Comparison of ENCODE assay signal across 9 mouse cellular contexts in the genomic region with DNA sequence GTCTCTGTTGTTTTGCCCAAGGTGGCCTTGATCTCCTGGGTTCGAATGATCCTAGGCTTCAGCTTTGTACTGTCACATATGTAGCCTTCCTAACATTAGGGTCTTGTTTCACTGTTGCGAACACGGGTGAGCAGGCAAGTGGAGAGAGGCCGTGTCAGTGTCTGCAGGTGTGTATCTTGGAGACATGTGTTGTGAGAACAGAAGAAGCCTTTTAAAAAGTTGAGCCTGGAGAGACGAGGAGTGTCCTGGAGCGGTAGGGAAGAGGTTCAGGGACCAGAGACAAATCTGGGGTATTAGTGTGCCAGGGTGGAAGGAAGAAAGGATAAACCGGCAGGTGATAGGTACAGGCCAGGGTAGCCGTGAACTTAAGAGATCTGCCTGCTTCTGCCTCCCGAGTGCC. TPM values are rescaled to one million over a fixed set of nuclear protein-coding genes. Genes with fewer than 3 reads are reported as not detected.
DNase-seq lines count a peak whose midpoint lies in the region; ATAC-seq and TF ChIP-seq lines count a peak whose summit lies in the region.
"Had no signal": no experiment of that assay in that cellular context is flagged by ENCODE, and none has a peak within 500 bp of the region (broad histone marks: within the 10 kb centered on the region; RNA-seq: fewer than 3 reads in every experiment).

No protein-coding gene starts in this region.

- H3K4me2 ChIP-seq in forebrain, embryonic 13.5 days = peak overlapping the region; percentile 92
- peak overlapping the region; percentile 92 for H3K4me2 ChIP-seq in limb, embryonic 14.5 days (replicated peaks; ENCODE audit: low read depth, low read length, severe bottlenecking)
- H3K4me2 ChIP-seq in stomach, postnatal 0 days (replicated peaks; ENCODE audit: low read depth) = peak overlapping the region; percentile 90

- ATAC-seq in forebrain, embryonic 13.5 days = no peak
- no peak for ATAC-seq in limb, embryonic 14.5 days (ENCODE audit: low FRiP score, low read depth)
- ATAC-seq in stomach, postnatal 0 days (ENCODE audit: low FRiP score, low TSS enrichment) = no peak

- 87% methylated on average over 9 of the region's 9 CpGs for WGBS in forebrain, embryonic 13.5 days
- WGBS in limb, embryonic 14.5 days = 81% methylated on average over 9 of the region's 9 CpGs
- WGBS in stomach, postnatal 0 days = 77% methylated on average over 9 of the region's 9 CpGs

- H3K9me3 ChIP-seq in forebrain, embryonic 13.5 days (replicated peaks) = no peaks in the 10 kb centered on the region
- H3K9me3 ChIP-seq in limb, embryonic 14.5 days (ENCODE audit: control insufficient read depth, low read length) = no peaks in the 10 kb centered on the region
- no peaks in the 10 kb centered on the region for H3K9me3 ChIP-seq in stomach, postnatal 0 days (ENCODE audit: control insufficient read depth, low read length)

- H3K27me3 ChIP-seq in forebrain, embryonic 13.5 days = no peaks in the 10 kb centered on the region
- no peaks in the 10 kb centered on the region for H3K27me3 ChIP-seq in limb, embryonic 14.5 days (ENCODE audit: control insufficient read depth, insufficient read depth, low read length)
- no peaks in the 10 kb centered on the region for H3K27me3 ChIP-seq in stomach, postnatal 0 days (ENCODE audit: control insufficient read depth, insufficient read depth, low read length)

- no peak overlapping the region for H3K27ac ChIP-seq in bone marrow macrophage, adult 2 months (ENCODE audit: insufficient read depth, low read depth, low read length)
- no peak overlapping the region for H3K27ac ChIP-seq in forebrain, embryonic 13.5 days
- no peak overlapping the region for H3K27ac ChIP-seq in limb, embryonic 14.5 days (replicated peaks; ENCODE audit: low read depth, low read length)
- H3K27ac ChIP-seq in stomach, postnatal 0 days (replicated peaks) = no peak overlapping the region

- H3K4me3 ChIP-seq in bone marrow macrophage, adult 2 months (ENCODE audit: insufficient read depth, low read length) = peak overlapping the region; percentile 70
- peak overlapping the region; percentile 70 for H3K4me3 ChIP-seq in forebrain, embryonic 13.5 days
- peak overlapping the region; percentile 69 for H3K4me3 ChIP-seq in limb, embryonic 14.5 days (replicated peaks; ENCODE audit: low read length)
- peak overlapping the region; percentile 58 for H3K4me3 ChIP-seq in stomach, postnatal 0 days (ENCODE audit: low read depth, low read length)

- H3K4me1 ChIP-seq in bone marrow macrophage, adult 2 months (ENCODE audit: control insufficient read depth, insufficient read depth, low read length) = peaks cover 8% of the 10 kb centered on the region
- H3K4me1 ChIP-seq in forebrain, embryonic 13.5 days = peaks cover 34% of the 10 kb centered on the region
- H3K4me1 ChIP-seq in limb, embryonic 14.5 days (ENCODE audit: control insufficient read depth, insufficient read depth, low read length) = peaks cover 21% of the 10 kb centered on the region
- peaks cover 4% of the 10 kb centered on the region; the same call in 1 of the 2 replicates for H3K4me1 ChIP-seq in stomach, postnatal 0 days (replicated peaks; ENCODE audit: control insufficient read depth, insufficient read depth)

- peak; percentile 3 for DNase-seq in kidney, postnatal 10 days
- no peak for DNase-seq in kidney, adult 11 months
- DNase-seq in limb, embryonic 14.5 days (ENCODE audit: low spot score) = no peak
- DNase-seq in stomach, postnatal 0 days (ENCODE audit: low spot score) = no peak
- no peak for DNase-seq in adipocyte (ENCODE audit: low spot score)
- DNase-seq in retina, embryonic 14.5 days (ENCODE audit: low spot score) = no peak

- peaks cover 37% of the 10 kb centered on the region for H3K36me3 ChIP-seq in forebrain, embryonic 13.5 days (ENCODE audit: poor library complexity, severe bottlenecking)
- peaks cover 22% of the 10 kb centered on the region for H3K36me3 ChIP-seq in limb, embryonic 14.5 days (ENCODE audit: control insufficient read depth, insufficient read depth, low read length)
- peaks cover 7% of the 10 kb centered on the region; the same call in 1 of the 2 replicates for H3K36me3 ChIP-seq in stomach, postnatal 0 days (ENCODE audit: control insufficient read depth, insufficient read depth, low read length)

- TF ChIP-seq POLR2A in bone marrow macrophage, adult 2 months (IDR thresholded peaks at IDR 0.05; ENCODE audit: borderline replicate concordance, low read depth, low read length) = no peak
- no peak for TF ChIP-seq POLR2A in limb, embryonic 14.5 days (IDR thresholded peaks at IDR 0.05; ENCODE audit: borderline replicate concordance, extremely low read depth, insufficient read depth, insufficient read length)

- TF ChIP-seq EP300 in stomach, postnatal 0 days (optimal IDR thresholded peaks at IDR 0.05) = no peak

- no peak for TF ChIP-seq CTCF in bone marrow macrophage, adult 2 months (IDR thresholded peaks at IDR 0.05; ENCODE audit: low read depth, low read length)
- TF ChIP-seq CTCF in stomach, postnatal 0 days (IDR thresholded peaks at IDR 0.05; ENCODE audit: low read depth) = no peak

- peak overlapping the region; percentile 68 for H3K9ac ChIP-seq in forebrain, embryonic 13.5 days
- H3K9ac ChIP-seq in limb, embryonic 14.5 days (ENCODE audit: low read depth, low read length, severe bottlenecking) = peak overlapping the region; percentile 65
- peak overlapping the region; percentile 71 for H3K9ac ChIP-seq in stomach, postnatal 0 days (ENCODE audit: low read length)

RNA-seq across cellular contexts. Expression of gene Parp3, which starts 1.4 kb away (rescaled TPM):
- polyA plus RNA-seq in bone marrow macrophage, adult 2 months (2012; ENCODE audit: insufficient read depth, insufficient read length, missing spikeins) = 21.0 and 22.0 TPM in 2 replicates
- polyA plus RNA-seq in forebrain, embryonic 13.5 days (2015; fragmentation: Nextera tagmentation; extraction: Ambion mirVana) = 0.23 and 0.70 TPM in 2 replicates
- 9.0 and 9.2 TPM in 2 replicates for polyA plus RNA-seq in limb, embryonic 14.5 days (2012; rRNA removed)
- 3.4 and 4.3 TPM in 2 replicates for polyA plus RNA-seq in limb, embryonic 14.5 days (2014; fragmentation: Nextera tagmentation; extraction: Ambion mirVana)
- 5.8 TPM in 2 replicates for polyA plus RNA-seq in stomach, postnatal 0 days (2015; fragmentation: Nextera tagmentation; extraction: Ambion mirVana)

RNA-seq across cellular contexts. Expression of gene Rrp9, which starts 2.3 kb away (rescaled TPM):
- polyA plus RNA-seq in bone marrow macrophage, adult 2 months (2012; ENCODE audit: insufficient read depth, insufficient read length, missing spikeins) = 7.8 and 11.2 TPM in 2 replicates
- polyA plus RNA-seq in forebrain, embryonic 13.5 days (2015; fragmentation: Nextera tagmentation; extraction: Ambion mirVana) = 52.8 and 58.5 TPM in 2 replicates
- 44.2 and 52.3 TPM in 2 replicates for polyA plus RNA-seq in limb, embryonic 14.5 days (2012; rRNA removed)
- polyA plus RNA-seq in limb, embryonic 14.5 days (2014; fragmentation: Nextera tagmentation; extraction: Ambion mirVana) = 41.3 and 42.7 TPM in 2 replicates
- polyA plus RNA-seq in stomach, postnatal 0 days (2015; fragmentation: Nextera tagmentation; extraction: Ambion mirVana) = 22.4 and 23.3 TPM in 2 replicates

RNA-seq across cellular contexts. Expression of gene Gpr62, which starts 12.4 kb away (rescaled TPM):
- polyA plus RNA-seq in bone marrow macrophage, adult 2 months (2012; ENCODE audit: insufficient read depth, insufficient read length, missing spikeins) = not detected in 2 replicates
- polyA plus RNA-seq in forebrain, embryonic 13.5 days (2015; fragmentation: Nextera tagmentation; extraction: Ambion mirVana) = 0.37 and 0.45 TPM in 2 replicates
- 0.47 and 0.70 TPM in 2 replicates for polyA plus RNA-seq in limb, embryonic 14.5 days (2012; rRNA removed)
- 0.51 and 0.58 TPM in 2 replicates for polyA plus RNA-seq in limb, embryonic 14.5 days (2014; fragmentation: Nextera tagmentation; extraction: Ambion mirVana)
- 0.15 and 0.23 TPM in 2 replicates for polyA plus RNA-seq in stomach, postnatal 0 days (2015; fragmentation: Nextera tagmentation; extraction: Ambion mirVana)

RNA-seq across cellular contexts. Expression of gene Iqcf1, which starts 21.7 kb away (rescaled TPM):
- polyA plus RNA-seq in bone marrow macrophage, adult 2 months (2012; ENCODE audit: insufficient read depth, insufficient read length, missing spikeins) = not detected in 2 replicates
- not detected in 2 replicates for polyA plus RNA-seq in forebrain, embryonic 13.5 days (2015; fragmentation: Nextera tagmentation; extraction: Ambion mirVana)
- not detected in 2 replicates for polyA plus RNA-seq in limb, embryonic 14.5 days (2012; rRNA removed)
- polyA plus RNA-seq in limb, embryonic 14.5 days (2014; fragmentation: Nextera tagmentation; extraction: Ambion mirVana) = not detected in 2 replicates
- not detected in 2 replicates for polyA plus RNA-seq in stomach, postnatal 0 days (2015; fragmentation: Nextera tagmentation; extraction: Ambion mirVana)
- polyA plus RNA-seq: large intestine, adult 2 months had no signal

RNA-seq across cellular contexts. Expression of gene Pcbp4, which starts 25.0 kb away (rescaled TPM):
- 17.8 and 19.5 TPM in 2 replicates for polyA plus RNA-seq in bone marrow macrophage, adult 2 months (2012; ENCODE audit: insufficient read depth, insufficient read length, missing spikeins)
- polyA plus RNA-seq in forebrain, embryonic 13.5 days (2015; fragmentation: Nextera tagmentation; extraction: Ambion mirVana) = 243 and 274 TPM in 2 replicates
- polyA plus RNA-seq in limb, embryonic 14.5 days (2012; rRNA removed) = 238 and 328 TPM in 2 replicates
- 88.0 and 92.7 TPM in 2 replicates for polyA plus RNA-seq in limb, embryonic 14.5 days (2014; fragmentation: Nextera tagmentation; extraction: Ambion mirVana)
- 16.8 and 20.3 TPM in 2 replicates for polyA plus RNA-seq in stomach, postnatal 0 days (2015; fragmentation: Nextera tagmentation; extraction: Ambion mirVana)
